Mouse (Mus musculus) heart, postnatal 0 days (tissue): ENCODE results near the gene Gnao1.

Experiments
- CTCF ChIP-seq: IDR thresholded peaks from 2 replicates; pipeline ENCODE4 v1.5.1; 2016; ENCODE audit warnings: antibody characterized with exemption, control low read depth, low read depth
- EP300 ChIP-seq: IDR thresholded peaks from 2 replicates; pipeline ENCODE4 v1.6.1; 2016; ENCODE audit warnings: antibody characterized with exemption, low read depth

- TF ChIP-seq EP300, result no peak
- TF ChIP-seq CTCF, result no peak
Observed at GRCm38 (mm10) chr8:93920590-93920948, 110.8 kb downstream of the Gnao1 start.
